Mouse (Mus musculus) MEL (cell line): ENCODE measurements around the gene Gm26920. TPM values are rescaled to one million over a fixed set of nuclear protein-coding genes. Genes with fewer than 3 reads are reported as not detected.
A peak's percentile ranks its signal among the peaks of the same experiment; 100 is the strongest.

Experiments
- DNase-seq: peaks from one replicate; pipeline ENCODE4 v3.0.0; 2011; ENCODE audit warnings: low read depth, low spot score
- H3K27ac ChIP-seq: 2 replicates; pipeline ENCODE4 v1.5.1; 2012; ENCODE audit warnings: low read depth, mild to moderate bottlenecking, control low read depth, low read length, moderate library complexity; ENCODE audit not compliant: control insufficient read depth
- H3K27me3 ChIP-seq, 2 experiments: fragments of 150-350 bp in 1 of 2; sonication (generic) in 1 of 2; 2 replicates each; pipeline ENCODE4 v1.6.1; 2012; ENCODE audit warnings: low read length in 2 of 2, mild to moderate bottlenecking in 2 of 2, improper control_type of control experiment in 1 of 2, moderate library complexity in 1 of 2; ENCODE audit not compliant: insufficient read depth in 2 of 2, control insufficient read depth in 1 of 2
- H3K36me3 ChIP-seq, 2 experiments: 2 replicates each; pipeline ENCODE4 v1.6.1; 2012 to 2014; ENCODE audit warnings: low read length in 2 of 2, improper control_type of control experiment in 1 of 2, inconsistent platforms in 1 of 2, mild to moderate bottlenecking in 1 of 2; ENCODE audit not compliant: insufficient read depth in 2 of 2, control insufficient read depth in 1 of 2
- H3K4me1 ChIP-seq, 2 experiments: fragments of 150-350 bp in 1 of 2; sonication (generic) in 1 of 2; 2 replicates each; pipeline ENCODE4 v1.6.1; 2012; ENCODE audit warnings: low read length in 2 of 2, improper control_type of control experiment in 1 of 2, mild to moderate bottlenecking in 1 of 2; ENCODE audit not compliant: insufficient read depth in 2 of 2, control insufficient read depth in 1 of 2
- H3K4me3 ChIP-seq, 2 experiments: fragments of 150-350 bp in 1 of 2; sonication (generic) in 1 of 2; 2 replicates each; pipeline ENCODE4 v1.5.1; 2012; ENCODE audit warnings: low read depth in 2 of 2, low read length in 2 of 2, mild to moderate bottlenecking in 2 of 2, moderate library complexity in 2 of 2, control low read depth in 1 of 2, improper control_type of control experiment in 1 of 2; ENCODE audit not compliant: control insufficient read depth in 1 of 2, insufficient read depth in 1 of 2
- H3K79me2 ChIP-seq: 2 replicates; pipeline ENCODE4 v1.6.1; 2012; ENCODE audit warnings: mild to moderate bottlenecking, low read length, moderate library complexity; ENCODE audit not compliant: control insufficient read depth, poor library complexity, insufficient read depth
- H3K9ac ChIP-seq: 2 replicates; pipeline ENCODE4 v1.6.1; 2012; ENCODE audit warnings: low read depth, mild to moderate bottlenecking, control low read depth, low read length, moderate library complexity; ENCODE audit not compliant: control insufficient read depth, poor library complexity, severe bottlenecking
- H3K9me3 ChIP-seq: fragments of 150-350 bp; sonication (generic); replicated peaks from 2 replicates; pipeline ENCODE4 v1.6.1; 2012; ENCODE audit warnings: mild to moderate bottlenecking, low read length, improper control_type of control experiment, moderate library complexity; ENCODE audit not compliant: insufficient read depth
- CHD1 ChIP-seq: IDR thresholded peaks from 2 replicates; pipeline ENCODE4 v1.6.1; 2012; ENCODE audit warnings: low read depth, mild to moderate bottlenecking, inconsistent platforms, low read length, improper control_type of control experiment
- CTCF ChIP-seq, 3 experiments: IDR thresholded peaks in 2 of 3; conservative IDR thresholded peaks in 1 of 3; 2 replicates each; pipeline ENCODE4 v1.5.1; 2011 to 2012; ENCODE audit warnings: low read length in 3 of 3, low read depth in 2 of 3, mild to moderate bottlenecking in 2 of 3, improper control_type of control experiment in 1 of 3, inconsistent platforms in 1 of 3, mixed read lengths in 1 of 3, moderate library complexity in 1 of 3; ENCODE audit not compliant: control insufficient read depth in 1 of 3, insufficient read depth in 1 of 3, poor library complexity in 1 of 3, severe bottlenecking in 1 of 3
- ELF1 ChIP-seq: IDR thresholded peaks from 2 replicates; pipeline ENCODE4 v1.6.1; 2014; ENCODE audit warnings: low read depth, mild to moderate bottlenecking, inconsistent platforms, low read length, improper control_type of control experiment, moderate library complexity
- EP300 ChIP-seq, 2 experiments: IDR thresholded peaks; 2 replicates each; pipeline ENCODE4 v1.6.1; 2011; ENCODE audit warnings: improper control_type of control experiment in 2 of 2, low read length in 2 of 2, low read depth in 1 of 2, mild to moderate bottlenecking in 1 of 2
- GABPA ChIP-seq: IDR thresholded peaks from 2 replicates; pipeline ENCODE4 v1.6.1; 2012; ENCODE audit warnings: low read depth, mild to moderate bottlenecking, inconsistent platforms, low read length, improper control_type of control experiment, moderate library complexity
- HCFC1 ChIP-seq: IDR thresholded peaks from 2 replicates; pipeline ENCODE4 v1.6.1; 2012; ENCODE audit warnings: low read depth, mild to moderate bottlenecking, inconsistent platforms, low read length, improper control_type of control experiment, moderate library complexity
- JUND ChIP-seq: IDR thresholded peaks from 2 replicates; pipeline ENCODE4 v1.6.1; 2011; ENCODE audit warnings: low read depth, mild to moderate bottlenecking, improper control_type of control experiment, low read length
- KAT2A ChIP-seq: conservative IDR thresholded peaks from 2 replicates; pipeline ENCODE4 v1.6.1; 2012; ENCODE audit warnings: low read depth, low read length, improper control_type of control experiment, inconsistent platforms
- MAFK ChIP-seq: IDR thresholded peaks from 2 replicates; pipeline ENCODE4 v1.6.1; 2011; ENCODE audit warnings: low read depth, mild to moderate bottlenecking, low read length, improper control_type of control experiment, borderline replicate concordance
- MAX ChIP-seq: IDR thresholded peaks from 2 replicates; pipeline ENCODE4 v1.6.1; 2011; ENCODE audit warnings: low read length, improper control_type of control experiment
- MAZ ChIP-seq: IDR thresholded peaks from 2 replicates; pipeline ENCODE4 v1.6.1; 2012; ENCODE audit warnings: low read depth, mild to moderate bottlenecking, inconsistent platforms, low read length, improper control_type of control experiment
- MEF2A ChIP-seq: IDR thresholded peaks from 2 replicates; pipeline ENCODE4 v1.6.1; 2014; ENCODE audit warnings: low read depth, mild to moderate bottlenecking, inconsistent platforms, low read length, improper control_type of control experiment; ENCODE audit not compliant: poor library complexity, insufficient replicate concordance, severe bottlenecking; ENCODE audit errors: extremely low read depth
- MXI1 ChIP-seq: IDR thresholded peaks from 2 replicates; pipeline ENCODE4 v1.6.1; 2011; ENCODE audit warnings: mild to moderate bottlenecking, low read depth, low read length, improper control_type of control experiment
- MYB ChIP-seq: IDR thresholded peaks from 2 replicates; pipeline ENCODE4 v1.6.1; 2011; ENCODE audit warnings: mild to moderate bottlenecking, low read depth, low read length, improper control_type of control experiment
- POLR2A ChIP-seq, 2 experiments: IDR thresholded peaks; 2 replicates each; pipeline ENCODE4 v1.6.1; 2011 to 2012; ENCODE audit warnings: low read length in 2 of 2, mild to moderate bottlenecking in 2 of 2, control low read depth in 1 of 2, improper control_type of control experiment in 1 of 2, low read depth in 1 of 2, moderate library complexity in 1 of 2; ENCODE audit not compliant: control insufficient read depth in 1 of 2, insufficient read depth in 1 of 2, poor library complexity in 1 of 2
- POLR2AphosphoS5 ChIP-seq: IDR thresholded peaks from 2 replicates; pipeline ENCODE4 v1.6.1; 2012; ENCODE audit warnings: low read depth, borderline replicate concordance, mild to moderate bottlenecking, inconsistent platforms, low read length, moderate library complexity, mixed read lengths
- RAD21 ChIP-seq: IDR thresholded peaks from 2 replicates; pipeline ENCODE4 v1.6.1; 2011; ENCODE audit warnings: mild to moderate bottlenecking, low read depth, low read length, improper control_type of control experiment
- SIN3A ChIP-seq: IDR thresholded peaks from 2 replicates; pipeline ENCODE4 v1.6.1; 2012; ENCODE audit warnings: low read length, improper control_type of control experiment, inconsistent platforms
- SMC3 ChIP-seq: IDR thresholded peaks from 2 replicates; pipeline ENCODE4 v1.6.1; 2011; ENCODE audit warnings: low read depth, low read length, improper control_type of control experiment
- TCF12 ChIP-seq: IDR thresholded peaks from 2 replicates; pipeline ENCODE4 v1.6.1; 2014; ENCODE audit warnings: low read depth, mild to moderate bottlenecking, inconsistent platforms, low read length, improper control_type of control experiment, moderate library complexity
- UBTF ChIP-seq: IDR thresholded peaks from 2 replicates; pipeline ENCODE4 v1.6.1; 2012; ENCODE audit warnings: low read depth, mild to moderate bottlenecking, inconsistent platforms, low read length, improper control_type of control experiment, moderate library complexity, borderline replicate concordance; ENCODE audit not compliant: insufficient read depth
- USF1 ChIP-seq: IDR thresholded peaks from 2 replicates; pipeline ENCODE4 v1.6.1; 2014; ENCODE audit warnings: low read depth, mild to moderate bottlenecking, inconsistent platforms, low read length, improper control_type of control experiment, moderate library complexity
- ZKSCAN1 ChIP-seq: IDR thresholded peaks from 2 replicates; pipeline ENCODE4 v1.6.1; 2012; ENCODE audit warnings: low read depth, mild to moderate bottlenecking, inconsistent platforms, low read length, improper control_type of control experiment, moderate library complexity
- ZMIZ1 ChIP-seq: IDR thresholded peaks from 2 replicates; pipeline ENCODE4 v1.6.1; 2012; ENCODE audit warnings: low read depth, mild to moderate bottlenecking, inconsistent platforms, low read length, improper control_type of control experiment, moderate library complexity
- ZNF384 ChIP-seq: IDR thresholded peaks from 2 replicates; pipeline ENCODE4 v1.6.1; 2012; ENCODE audit warnings: low read depth, mild to moderate bottlenecking, inconsistent platforms, low read length, improper control_type of control experiment
- polyA plus RNA-seq, 2 experiments: library from polyadenylated mRNA; stranded (reverse) in 1 of 2; unstranded in 1 of 2; fragments of >175 nt in 1 of 2; fragments of >200 nt in 1 of 2; gene quantifications; 2 replicates each; pipeline versions ENCODE4 v1.2.1 to v1.2.4; 2012; ENCODE audit warnings: low replicate concordance in 2 of 2, low read depth in 1 of 2; ENCODE audit not compliant: insufficient read length in 2 of 2, insufficient read depth in 1 of 2, missing spikeins in 1 of 2
- total RNA-seq: library from RNA; depleted of rRNA; stranded (reverse); fragments of 300-350 nt; gene quantifications from 2 replicates; pipeline ENCODE4 v1.2.3, GENCODE M21; 2012

Gm26920 gene
- total and polyA plus RNA-seq, 3 experiments: 0.62 TPM; not detected in 2

DNA sequence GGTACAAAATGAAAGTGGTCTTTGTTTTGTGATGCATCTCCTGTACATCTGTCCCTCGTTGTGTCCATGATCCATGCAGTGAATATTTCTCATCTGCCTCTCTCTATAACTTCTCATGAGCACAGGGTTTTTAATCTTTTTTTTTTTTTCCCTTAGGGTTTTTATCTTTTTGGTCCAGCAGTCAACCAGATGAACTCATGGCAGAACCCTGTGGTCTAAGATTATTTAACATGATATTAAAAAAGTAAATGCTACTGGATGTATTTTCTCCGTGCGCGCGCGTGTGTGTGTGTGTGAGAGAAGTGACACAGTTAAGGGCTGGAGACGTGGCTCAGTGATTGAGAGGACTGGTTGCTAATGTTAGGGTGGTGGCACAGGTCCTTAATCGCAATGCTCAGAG, 39.7 kb upstream of the Gm26920 start (continued):
- no peak for TF ChIP-seq CHD1

DNA sequence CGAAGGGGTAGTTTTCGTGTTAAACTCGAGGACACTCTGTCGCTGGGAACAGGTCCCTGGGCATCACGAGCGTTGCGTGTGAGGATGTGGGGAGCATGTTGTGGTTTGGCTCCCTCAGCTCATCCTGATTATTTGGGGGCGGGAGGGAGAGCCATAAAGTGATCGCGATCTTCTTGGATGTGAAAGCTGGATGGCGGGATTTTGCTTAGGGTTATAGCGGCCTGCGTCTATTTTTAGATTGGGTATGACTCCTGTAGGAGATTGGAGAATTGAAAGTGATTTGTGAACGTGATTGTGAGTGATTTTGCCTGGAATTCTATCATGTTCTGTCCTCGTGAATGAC, 31.9 kb upstream of the Gm26920 start:
- no peak for TF ChIP-seq MEF2A
- TF ChIP-seq MXI1: peak; percentile 1; the same call in 1 of the 2 replicates
- TF ChIP-seq TCF12: no peak
- 0 out of 4 replicates have a peak, but pooled peaks of 1 of the 2 experiments have one; percentile 0 for TF ChIP-seq EP300 (IDR thresholded peaks at IDR 0.05; ENCODE audit: low read depth in 1 of 2, low read length in 2 of 2)
- no peak for TF ChIP-seq MYB
- TF ChIP-seq POLR2AphosphoS5: no peak
- TF ChIP-seq ZMIZ1: no peak
- peaks cover 2% of the 10 kb centered on the region; the same call in 1 of the 2 replicates for H3K79me2 ChIP-seq
- peaks cover 0 to 5% of the 10 kb centered on the region in 2 experiments; a peak in 3 of 4 replicates for H3K4me1 ChIP-seq
- no peaks in the 10 kb centered on the region for H3K9me3 ChIP-seq
- no peaks in the 10 kb centered on the region for H3K27me3 ChIP-seq
- peaks cover 0 to 5% of the 10 kb centered on the region in 2 experiments; a peak in 1 of 4 replicates for H3K36me3 ChIP-seq
- DNase-seq: no peak
- H3K27ac ChIP-seq: peak overlapping the region; percentile 29
- peak overlapping the region; percentile 62 to 71 for H3K4me3 ChIP-seq
- peak overlapping the region; percentile 86 for H3K9ac ChIP-seq

DNA sequence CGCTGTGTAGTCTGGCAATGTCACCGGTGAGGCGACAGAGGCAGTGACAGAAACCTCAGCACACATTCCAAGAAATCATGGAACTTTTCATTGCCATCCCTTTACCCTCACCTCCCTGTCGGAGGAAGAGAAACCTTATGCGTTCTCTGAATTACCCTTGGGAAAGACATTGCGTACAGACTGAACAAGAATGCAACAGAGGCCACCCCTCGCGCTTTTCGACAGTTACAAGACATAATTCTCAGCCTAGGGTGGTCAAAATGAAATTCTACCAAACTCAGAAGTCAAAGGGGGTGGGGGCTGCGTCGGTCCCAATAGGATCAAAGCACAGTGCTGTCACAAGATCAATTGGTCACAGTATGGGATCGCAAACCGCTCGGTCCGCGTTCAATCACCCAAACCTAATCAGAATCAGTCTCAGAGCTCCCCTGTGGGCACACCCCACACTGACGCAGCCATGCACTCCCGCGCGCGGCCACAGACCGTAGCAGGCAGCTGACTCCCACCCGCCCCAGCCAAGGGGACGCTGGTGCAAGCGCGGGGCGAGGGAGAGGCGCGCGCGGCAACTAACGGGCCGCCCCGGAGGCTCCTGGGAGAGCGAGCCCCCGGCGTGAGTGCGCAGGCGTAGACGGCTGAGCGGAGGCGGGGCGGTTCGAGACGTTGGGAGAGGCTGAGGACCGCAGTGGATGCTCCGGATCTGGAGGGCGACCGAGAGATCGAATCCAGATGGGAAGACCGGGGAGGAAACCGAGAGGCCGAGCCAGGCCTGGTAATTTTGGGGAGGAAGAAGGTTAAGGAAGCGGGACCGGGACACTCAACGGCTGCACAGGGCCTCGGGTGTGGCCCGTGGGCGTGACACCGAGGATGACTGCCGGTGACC, 31.3 kb upstream of the Gm26920 start, which contains the start of gene Zfp382:
Gene Zfp382 (plus strand): TSS at position 635 of the 880 bp plus-strand sequence.
- H3K4me3 ChIP-seq: peak within 1 kb of the TSS; percentile 62 to 71
- peaks cover 2% of the 10 kb centered on the region; the same call in 1 of the 2 replicates for H3K79me2 ChIP-seq
- no peaks in the 10 kb centered on the region for H3K27me3 ChIP-seq
- TF ChIP-seq HCFC1 (peak; percentile 76), MEF2A (no peak), KAT2A (no peak; the same call in 1 of the 2 replicates), MAZ (peak; percentile 68; the same call in 1 of the 2 replicates), CTCF (IDR thresholded peaks at IDR 0.05 in 2 of 3, conservative IDR thresholded peaks at IDR 0.05 in 1 of 3; ENCODE audit: control insufficient read depth in 1 of 3, insufficient read depth in 1 of 3, low read depth in 2 of 3, low read length in 3 of 3, poor library complexity in 1 of 3, severe bottlenecking in 1 of 3) (no peak), JUND (no peak), ZKSCAN1 (no peak), UBTF (no peak), RAD21 (no peak), EP300 (IDR thresholded peaks at IDR 0.05; ENCODE audit: low read depth in 1 of 2, low read length in 2 of 2) (0 out of 4 replicates have a peak, but pooled peaks of 1 of the 2 experiments have one; percentile 2), SIN3A (peak; percentile 15; the same call in 1 of the 2 replicates), GABPA (no peak), TCF12 (no peak), ZMIZ1 (peak; percentile 83; the same call in 1 of the 2 replicates), SMC3 (no peak), POLR2A (IDR thresholded peaks at IDR 0.05; ENCODE audit: control insufficient read depth in 1 of 2, insufficient read depth in 1 of 2, low read depth in 1 of 2, low read length in 2 of 2, poor library complexity in 1 of 2) (peak; percentile 87 to 89), CHD1 (no peak), MAFK (no peak), MAX (0 out of 2 replicates have a peak, but pooled peaks have one; percentile 23), USF1 (0 out of 2 replicates have a peak, but pooled peaks have one; percentile 5), ELF1 (0 out of 2 replicates have a peak, but pooled peaks have one; percentile 4), MXI1 (peak; percentile 71; the same call in 1 of the 2 replicates), ZNF384 (no peak)

More for the DNA sequence above, 31.3 kb upstream of the Gm26920 start, which contains the start of gene Zfp382:
- Histone ChIP-seq H3K27ac (peak within 1 kb of the TSS; percentile 68), H3K36me3 (peaks cover 0 to 5% of the 10 kb centered on the region in 2 experiments; a peak in 1 of 4 replicates), H3K4me1 (peaks cover 0 to 5% of the 10 kb centered on the region in 2 experiments; a peak in 3 of 4 replicates), H3K9ac (peak within 1 kb of the TSS; percentile 86), H3K9me3 (no peaks in the 10 kb centered on the region)
- peak; percentile 93 for DNase-seq
